Mouse (Mus musculus): ENCODE data around the gene Cep295nl. TPM values are rescaled to one million over a fixed set of nuclear protein-coding genes. Genes with fewer than 3 reads are reported as not detected.

Cep295nl gene
- polyA plus RNA-seq, 1 experiment from 2014 or later: 0.13 TPM

DNA sequence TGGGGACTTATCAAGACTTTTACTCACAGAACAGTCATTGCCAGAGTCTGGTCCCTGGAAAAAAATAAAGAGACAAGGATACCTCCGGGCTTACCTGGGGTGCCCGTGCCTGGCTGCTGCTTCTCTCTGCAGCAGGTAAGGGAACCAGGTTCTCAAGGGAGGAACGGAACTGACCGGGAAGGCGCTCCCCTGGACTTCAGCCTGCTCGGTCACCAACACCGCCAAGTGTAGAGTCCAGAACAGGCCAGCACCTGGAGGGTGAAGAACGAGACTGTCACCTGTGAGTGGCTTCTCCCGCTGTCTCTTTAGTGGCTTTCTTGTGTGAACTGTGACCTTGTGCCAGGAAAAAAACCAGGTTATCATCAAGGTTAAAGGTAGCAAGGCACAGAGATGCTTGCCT lies 54.7 kb downstream of the Cep295nl start:
- no peak for ATAC-seq
- Histone ChIP-seq H3K9ac (no peak overlapping the region), H3K27ac (no peak overlapping the region), H3K27me3 (no peaks in the 10 kb centered on the region), H3K4me3 (no peak overlapping the region), H3K9me3 (replicated peaks) (no peaks in the 10 kb centered on the region), H3K4me2 (no peak overlapping the region), H3K36me3 (ENCODE audit: poor library complexity, severe bottlenecking) (peaks cover 51% of the 10 kb centered on the region), H3K4me1 (peaks cover 20% of the 10 kb centered on the region)
- 95% methylated on average over 9 of the region's 9 CpGs for WGBS

- Histone ChIP-seq H3K9me3 (replicated peaks) (no peaks in the 10 kb centered on the region), H3K4me2 (no peak overlapping the region), H3K27me3 (no peaks in the 10 kb centered on the region), H3K36me3 (ENCODE audit: poor library complexity, severe bottlenecking) (peaks cover 63% of the 10 kb centered on the region), H3K9ac (no peak overlapping the region), H3K4me1 (peaks cover 20% of the 10 kb centered on the region), H3K4me3 (no peak overlapping the region), H3K27ac (no peak overlapping the region)
- no peak for ATAC-seq
- 93% methylated on average over 9 of the region's 9 CpGs for WGBS
Observed at GRCm38 (mm10) chr11:118286434-118286833, 55.9 kb downstream of the Cep295nl start.

DNA sequence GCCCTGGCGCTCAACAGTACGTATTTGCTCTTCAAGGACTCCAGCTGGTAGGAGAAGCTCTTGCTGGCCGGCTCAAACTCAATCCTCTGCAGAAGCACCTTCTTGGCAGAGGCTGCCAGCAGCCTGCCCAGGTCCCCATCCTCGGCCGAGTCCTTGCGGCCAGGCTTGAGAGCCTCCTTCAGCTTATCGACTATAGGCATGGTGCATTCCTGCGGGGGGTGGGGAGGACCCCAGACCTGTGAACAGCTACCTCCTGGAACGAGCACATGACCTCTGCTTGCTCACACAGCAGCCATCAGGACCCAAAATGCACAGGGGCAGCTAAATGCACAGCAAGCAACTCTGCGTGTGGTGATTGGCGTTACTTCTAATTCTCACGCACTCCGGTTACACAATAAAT lies 56.5 kb downstream of the Cep295nl start:
- H3K36me3 ChIP-seq (ENCODE audit: poor library complexity, severe bottlenecking): peaks cover 68% of the 10 kb centered on the region
- no peak overlapping the region for H3K4me2 ChIP-seq
- peaks cover 16% of the 10 kb centered on the region for H3K4me1 ChIP-seq
- H3K27ac ChIP-seq: no peak overlapping the region
- no peak overlapping the region for H3K4me3 ChIP-seq
- H3K9me3 ChIP-seq (replicated peaks): no peaks in the 10 kb centered on the region
- WGBS: 91% methylated on average over 13 of the region's 13 CpGs
- no peaks in the 10 kb centered on the region for H3K27me3 ChIP-seq
- no peak for ATAC-seq
- no peak overlapping the region for H3K9ac ChIP-seq

Other genes starting within 250 kb of the Cep295nl start
- gene Dnah17, start 211.9 kb downstream of the Cep295nl start, polyA plus RNA-seq (2015; fragmentation: Nextera tagmentation; extraction: Ambion mirVana): 0.27 and 0.29 TPM in 2 replicates
- gene Cyth1, start 93.9 kb downstream of the Cep295nl start, polyA plus RNA-seq (2015; fragmentation: Nextera tagmentation; extraction: Ambion mirVana): 22.7 and 24.5 TPM in 2 replicates
- gene Usp36, start 52.3 kb downstream of the Cep295nl start, polyA plus RNA-seq (2015; fragmentation: Nextera tagmentation; extraction: Ambion mirVana): 14.1 and 16.9 TPM in 2 replicates
- 36.0 and 38.8 TPM in 2 replicates for gene Timp2, start 13.2 kb upstream of the Cep295nl start, polyA plus RNA-seq (2015; fragmentation: Nextera tagmentation; extraction: Ambion mirVana)
- 1.1 and 1.3 TPM in 2 replicates for gene Lgals3bp, start 59.6 kb upstream of the Cep295nl start, polyA plus RNA-seq (2015; fragmentation: Nextera tagmentation; extraction: Ambion mirVana)
- gene Cant1, start 76.6 kb upstream of the Cep295nl start, polyA plus RNA-seq (2015; fragmentation: Nextera tagmentation; extraction: Ambion mirVana): 20.2 and 20.3 TPM in 2 replicates
- gene C1qtnf1, start 85.7 kb upstream of the Cep295nl start, polyA plus RNA-seq (2015; fragmentation: Nextera tagmentation; extraction: Ambion mirVana): 1.6 and 2.0 TPM in 2 replicates
- gene Engase, start 134.3 kb upstream of the Cep295nl start, polyA plus RNA-seq (2015; fragmentation: Nextera tagmentation; extraction: Ambion mirVana): 4.5 and 5.6 TPM in 2 replicates